Mouse (Mus musculus): ENCODE measurements around the gene Scube2. TPM values are rescaled to one million over a fixed set of nuclear protein-coding genes. Genes with fewer than 3 reads are reported as not detected.
A peak's percentile ranks its signal among the peaks of the same experiment; 100 is the strongest.

Gene Scube2
- 3.8 and 6.7 TPM in 2 replicates for polyA plus RNA-seq (2016; fragmentation: Nextera tagmentation; extraction: Ambion mirVana)

GRCm38 (mm10) chr7:109865370-109866229 is at the start of gene Scube2:
Gene Scube2 (minus strand): TSS chr7:109865679.
- H3K4me1 ChIP-seq: peaks cover 61% of the 10 kb centered on the region
- no peaks in the 10 kb centered on the region for H3K36me3 ChIP-seq
- WGBS: under 1% methylated on average over 68 of the region's 69 CpGs
- peaks cover 77% of the 10 kb centered on the region for H3K27me3 ChIP-seq (ENCODE audit: low read depth, poor library complexity, severe bottlenecking)
- peak within 1 kb of the TSS; percentile 75 for H3K4me3 ChIP-seq
- H3K27ac ChIP-seq (replicated peaks): peak within 1 kb of the TSS; percentile 83
- no peaks in the 10 kb centered on the region for H3K9me3 ChIP-seq (replicated peaks)
- peak; percentile 67 for DNase-seq (ENCODE audit: low spot score)

- Histone ChIP-seq H3K27me3 (ENCODE audit: low read depth, poor library complexity, severe bottlenecking) (no peaks in the 10 kb centered on the region), H3K27ac (replicated peaks) (no peak overlapping the region), H3K36me3 (peaks cover 98% of the 10 kb centered on the region), H3K4me3 (no peak overlapping the region), H3K9me3 (replicated peaks) (no peaks in the 10 kb centered on the region; the same call in 1 of the 2 replicates), H3K4me1 (no peaks in the 10 kb centered on the region)
- no peak for DNase-seq (ENCODE audit: low spot score)
- WGBS: 100% methylated on average over 2 of the region's 2 CpGs
Measured at GRCm38 (mm10) chr7:109906165-109906564, 40.7 kb upstream of the Scube2 start.

GRCm38 (mm10) chr7:109900921-109901320 is 35.4 kb upstream of the Scube2 start:
- 91% methylated on average over 9 of the region's 9 CpGs for WGBS
- Histone ChIP-seq H3K9me3 (replicated peaks) (no peaks in the 10 kb centered on the region), H3K4me3 (no peak overlapping the region), H3K27ac (replicated peaks) (no peak overlapping the region), H3K27me3 (ENCODE audit: low read depth, poor library complexity, severe bottlenecking) (no peaks in the 10 kb centered on the region), H3K36me3 (peaks cover 100% of the 10 kb centered on the region), H3K4me1 (no peaks in the 10 kb centered on the region)
- DNase-seq (ENCODE audit: low spot score): no peak

- H3K27me3 ChIP-seq (ENCODE audit: low read depth, poor library complexity, severe bottlenecking): no peaks in the 10 kb centered on the region
- no peak overlapping the region for H3K4me3 ChIP-seq
- no peak for DNase-seq (ENCODE audit: low spot score)
- H3K4me1 ChIP-seq: no peaks in the 10 kb centered on the region
- no peaks in the 10 kb centered on the region for H3K9me3 ChIP-seq (replicated peaks)
- no peak overlapping the region for H3K27ac ChIP-seq (replicated peaks)
- H3K36me3 ChIP-seq: peaks cover 100% of the 10 kb centered on the region
Measured at GRCm38 (mm10) chr7:109898911-109899310, 33.4 kb upstream of the Scube2 start.

GRCm38 (mm10) chr7:109892530-109892929 is 27.1 kb upstream of the Scube2 start:
- Histone ChIP-seq H3K36me3 (peaks cover 91% of the 10 kb centered on the region), H3K27me3 (ENCODE audit: low read depth, poor library complexity, severe bottlenecking) (no peaks in the 10 kb centered on the region), H3K9me3 (replicated peaks) (no peaks in the 10 kb centered on the region), H3K27ac (replicated peaks) (no peak overlapping the region), H3K4me3 (no peak overlapping the region), H3K4me1 (no peaks in the 10 kb centered on the region)
- WGBS: 34% methylated on average over 3 of the region's 3 CpGs
- peak; percentile 71 for DNase-seq (ENCODE audit: low spot score)

GRCm38 (mm10) chr7:109891786-109892185 is 26.3 kb upstream of the Scube2 start:
- Histone ChIP-seq H3K4me1 (no peaks in the 10 kb centered on the region), H3K27ac (replicated peaks) (no peak overlapping the region), H3K4me3 (no peak overlapping the region), H3K9me3 (replicated peaks) (peaks cover 2% of the 10 kb centered on the region; the same call in 1 of the 2 replicates), H3K27me3 (ENCODE audit: low read depth, poor library complexity, severe bottlenecking) (no peaks in the 10 kb centered on the region), H3K36me3 (peaks cover 91% of the 10 kb centered on the region)
- 91% methylated on average over 4 of the region's 4 CpGs for WGBS
- DNase-seq (ENCODE audit: low spot score): no peak

- Histone ChIP-seq H3K9me3 (replicated peaks) (peaks cover 4% of the 10 kb centered on the region; the same call in 1 of the 2 replicates), H3K4me1 (no peaks in the 10 kb centered on the region), H3K27ac (replicated peaks) (no peak overlapping the region), H3K36me3 (peaks cover 82% of the 10 kb centered on the region), H3K4me3 (no peak overlapping the region), H3K27me3 (ENCODE audit: low read depth, poor library complexity, severe bottlenecking) (no peaks in the 10 kb centered on the region)
- DNase-seq (ENCODE audit: low spot score): no peak
- WGBS: 89% methylated on average over 2 of the region's 2 CpGs
Measured at GRCm38 (mm10) chr7:109890256-109890655, 24.8 kb upstream of the Scube2 start.

- Histone ChIP-seq H3K27ac (replicated peaks) (no peak overlapping the region), H3K4me3 (no peak overlapping the region), H3K9me3 (replicated peaks) (peaks cover 4% of the 10 kb centered on the region; the same call in 1 of the 2 replicates), H3K4me1 (no peaks in the 10 kb centered on the region), H3K27me3 (ENCODE audit: low read depth, poor library complexity, severe bottlenecking) (no peaks in the 10 kb centered on the region), H3K36me3 (peaks cover 72% of the 10 kb centered on the region)
- DNase-seq (ENCODE audit: low spot score): no peak
- WGBS: 87% methylated on average over 5 of the region's 5 CpGs
Measured at GRCm38 (mm10) chr7:109889300-109889699, 23.8 kb upstream of the Scube2 start.

- Histone ChIP-seq H3K27ac (replicated peaks) (no peak overlapping the region), H3K9me3 (replicated peaks) (peaks cover 4% of the 10 kb centered on the region; the same call in 1 of the 2 replicates), H3K36me3 (peaks cover 46% of the 10 kb centered on the region), H3K4me1 (no peaks in the 10 kb centered on the region), H3K4me3 (no peak overlapping the region), H3K27me3 (ENCODE audit: low read depth, poor library complexity, severe bottlenecking) (no peaks in the 10 kb centered on the region)
- DNase-seq (ENCODE audit: low spot score): no peak
- WGBS: 91% methylated on average over 1 of the region's 1 CpGs
Measured at GRCm38 (mm10) chr7:109886249-109886648, 20.8 kb upstream of the Scube2 start.

- H3K4me1 ChIP-seq: no peaks in the 10 kb centered on the region
- peaks cover 4% of the 10 kb centered on the region; the same call in 1 of the 2 replicates for H3K9me3 ChIP-seq (replicated peaks)
- DNase-seq (ENCODE audit: low spot score): no peak
- no peak overlapping the region for H3K4me3 ChIP-seq
- no peak overlapping the region for H3K27ac ChIP-seq (replicated peaks)
- H3K27me3 ChIP-seq (ENCODE audit: low read depth, poor library complexity, severe bottlenecking): no peaks in the 10 kb centered on the region
- peaks cover 14% of the 10 kb centered on the region for H3K36me3 ChIP-seq
- WGBS: 91% methylated on average over 2 of the region's 2 CpGs
Measured at GRCm38 (mm10) chr7:109882574-109882973, 17.1 kb upstream of the Scube2 start.

- no peak for DNase-seq (ENCODE audit: low spot score)
- WGBS: 45% methylated on average over 2 of the region's 2 CpGs
- H3K4me3 ChIP-seq: no peak overlapping the region
- H3K36me3 ChIP-seq: peaks cover 5% of the 10 kb centered on the region
- H3K27me3 ChIP-seq (ENCODE audit: low read depth, poor library complexity, severe bottlenecking): no peaks in the 10 kb centered on the region
- no peaks in the 10 kb centered on the region for H3K4me1 ChIP-seq
- H3K9me3 ChIP-seq (replicated peaks): peaks cover under 1% of the 10 kb centered on the region; the same call in 1 of the 2 replicates
- H3K27ac ChIP-seq (replicated peaks): no peak overlapping the region
Measured at GRCm38 (mm10) chr7:109881561-109882099, 16.2 kb upstream of the Scube2 start.

- no peak for DNase-seq (ENCODE audit: low spot score)
- Histone ChIP-seq H3K4me1 (no peaks in the 10 kb centered on the region), H3K27ac (replicated peaks) (0 out of 2 replicates have a peak overlapping the region, but pooled peaks have one; percentile 42), H3K4me3 (no peak overlapping the region), H3K27me3 (ENCODE audit: low read depth, poor library complexity, severe bottlenecking) (0 out of 2 replicates have a peak, but pooled peaks cover 3% of the 10 kb centered on the region), H3K36me3 (no peaks in the 10 kb centered on the region), H3K9me3 (replicated peaks) (no peaks in the 10 kb centered on the region)
- WGBS: 70% methylated on average over 12 of the region's 12 CpGs
Measured at GRCm38 (mm10) chr7:109879158-109879557, 13.7 kb upstream of the Scube2 start.

- no peak overlapping the region for H3K27ac ChIP-seq (replicated peaks)
- H3K27me3 ChIP-seq (ENCODE audit: low read depth, poor library complexity, severe bottlenecking): 0 out of 2 replicates have a peak, but pooled peaks cover 3% of the 10 kb centered on the region
- H3K4me3 ChIP-seq: no peak overlapping the region
- H3K9me3 ChIP-seq (replicated peaks): no peaks in the 10 kb centered on the region
- H3K36me3 ChIP-seq: no peaks in the 10 kb centered on the region
- no peak for DNase-seq (ENCODE audit: low spot score)
- H3K4me1 ChIP-seq: no peaks in the 10 kb centered on the region
- WGBS: 77% methylated on average over 8 of the region's 8 CpGs
Measured at GRCm38 (mm10) chr7:109876085-109876484, 10.6 kb upstream of the Scube2 start.

Measured in midbrain, embryonic 10.5 days (tissue).